Mouse (Mus musculus): ENCODE results near the gene Rnaset2b. TPM values are rescaled to one million over a fixed set of nuclear protein-coding genes. Genes with fewer than 3 reads are reported as not detected.
A peak's percentile ranks its signal among the peaks of the same experiment; 100 is the strongest.
"Not testable (repeated sequence)": the region's sequence is repeated elsewhere in the genome, so short reads cannot be mapped to it uniquely, and the experiment has no call there.

The Rnaset2b gene
- polyA plus RNA-seq, 1 experiment from 2014 or later: 85.4 TPM

DNA sequence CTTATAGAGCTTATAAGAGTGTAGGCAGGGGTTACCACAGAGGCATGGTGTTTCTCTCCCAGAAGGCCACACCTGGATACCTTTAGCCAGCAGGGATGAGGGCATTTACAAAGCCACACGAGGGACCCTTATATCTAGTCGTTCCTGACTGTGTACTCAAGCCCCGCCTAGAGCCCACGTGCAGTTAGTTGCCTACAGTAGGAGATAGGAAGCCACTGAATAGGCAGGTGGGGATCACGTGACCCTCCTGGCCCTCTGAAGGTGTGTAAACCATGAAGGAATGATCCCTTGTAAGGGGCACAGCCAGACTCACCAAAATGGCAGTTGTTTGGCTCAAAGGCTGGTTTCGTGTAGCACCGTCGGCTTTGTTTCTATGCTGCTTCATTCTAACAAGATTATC, 26.4 kb downstream of the Rnaset2b start:
- H3K9ac ChIP-seq (replicated peaks); H3K9me3 ChIP-seq; H3K36me3 ChIP-seq; H3K27me3 ChIP-seq; H3K27ac ChIP-seq (replicated peaks); H3K4me3 ChIP-seq; ATAC-seq (replicated peaks); H3K4me2 ChIP-seq (replicated peaks); H3K4me1 ChIP-seq: not testable (repeated sequence)
- WGBS: 81% methylated on average over 8 of the region's 8 CpGs

DNA sequence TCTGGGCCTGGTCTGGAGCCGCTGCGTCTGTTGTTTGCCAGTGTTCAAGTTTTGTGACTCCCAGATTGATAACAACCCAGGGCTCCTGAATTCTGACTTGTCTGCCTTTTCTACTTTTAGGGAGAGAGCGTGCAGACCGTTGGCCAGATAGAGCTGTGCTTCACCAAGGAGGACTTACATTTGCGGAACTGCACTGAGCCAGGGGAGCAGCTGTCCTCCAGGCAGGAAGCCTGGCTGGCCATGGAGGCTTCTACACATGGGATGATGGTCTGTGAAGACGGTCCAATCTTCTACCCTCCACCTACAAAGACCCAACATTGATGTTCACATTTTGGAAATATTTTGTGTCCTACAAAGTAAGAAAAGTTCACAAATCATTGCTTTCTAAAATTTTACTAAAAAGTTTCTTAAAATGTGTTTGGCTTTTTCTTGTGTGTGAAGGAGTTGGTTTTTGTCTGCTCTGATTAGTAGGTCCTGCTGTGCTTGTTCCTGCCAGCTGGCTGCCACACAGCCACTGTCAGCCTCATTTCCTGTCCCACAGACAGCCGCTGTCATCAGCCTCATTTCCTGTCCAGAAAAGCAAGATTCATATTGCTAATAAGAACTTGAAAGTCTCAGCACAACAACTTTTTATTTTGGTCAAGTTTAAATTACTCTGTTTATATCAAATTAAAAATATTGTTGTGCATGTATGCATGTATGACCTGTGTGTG, 27.5 kb downstream of the Rnaset2b start:
- H3K4me2 ChIP-seq (replicated peaks); H3K4me1 ChIP-seq; H3K27me3 ChIP-seq; H3K9ac ChIP-seq (replicated peaks); ATAC-seq (replicated peaks); H3K36me3 ChIP-seq; H3K9me3 ChIP-seq; H3K27ac ChIP-seq (replicated peaks); H3K4me3 ChIP-seq: not testable (repeated sequence)
- WGBS: 95% methylated on average over 2 of the region's 7 CpGs

DNA sequence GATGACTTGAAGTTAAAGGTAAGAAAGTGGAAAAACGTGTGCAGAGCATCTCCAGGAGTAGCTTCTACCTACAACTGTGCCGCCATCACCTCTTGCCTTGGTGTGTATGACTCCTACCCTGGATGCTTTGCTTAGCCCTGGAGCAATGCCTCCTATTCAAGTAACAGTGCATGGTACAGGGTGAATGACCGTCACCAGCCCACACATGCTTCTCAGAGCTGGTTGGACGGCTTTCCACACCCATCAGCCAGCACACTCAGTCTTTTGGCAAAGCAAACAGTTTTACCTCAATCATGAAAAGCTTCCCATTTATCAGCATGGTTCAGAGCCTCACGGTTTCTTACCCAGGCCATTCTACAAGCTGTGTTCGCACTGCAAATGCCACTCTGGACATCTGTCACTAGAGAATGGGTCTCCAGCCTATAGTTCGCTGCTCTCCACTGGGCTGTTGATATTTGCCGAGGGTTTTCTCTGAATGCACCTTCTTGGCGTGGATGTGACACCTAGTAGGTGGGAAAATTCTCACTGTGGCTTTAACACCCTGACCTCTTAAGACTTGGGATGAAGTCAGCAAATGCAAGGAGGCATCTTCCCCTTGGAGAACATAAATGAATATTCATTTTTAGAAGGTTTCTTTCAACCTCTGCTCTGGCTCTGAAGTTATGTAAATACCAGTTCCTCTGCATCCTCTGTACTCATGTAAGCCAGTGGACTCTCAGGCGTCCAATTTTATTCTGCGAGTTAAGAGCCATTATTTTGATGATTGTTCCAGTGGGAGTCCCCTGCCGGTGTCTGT, 31.6 kb downstream of the Rnaset2b start:
- not testable (repeated sequence) for H3K27me3 ChIP-seq; H3K36me3 ChIP-seq; H3K9me3 ChIP-seq; H3K27ac ChIP-seq (replicated peaks); H3K4me1 ChIP-seq; H3K4me3 ChIP-seq; ATAC-seq (replicated peaks); H3K4me2 ChIP-seq (replicated peaks); H3K9ac ChIP-seq (replicated peaks)
- WGBS: 83% methylated on average over 9 of the region's 12 CpGs

DNA sequence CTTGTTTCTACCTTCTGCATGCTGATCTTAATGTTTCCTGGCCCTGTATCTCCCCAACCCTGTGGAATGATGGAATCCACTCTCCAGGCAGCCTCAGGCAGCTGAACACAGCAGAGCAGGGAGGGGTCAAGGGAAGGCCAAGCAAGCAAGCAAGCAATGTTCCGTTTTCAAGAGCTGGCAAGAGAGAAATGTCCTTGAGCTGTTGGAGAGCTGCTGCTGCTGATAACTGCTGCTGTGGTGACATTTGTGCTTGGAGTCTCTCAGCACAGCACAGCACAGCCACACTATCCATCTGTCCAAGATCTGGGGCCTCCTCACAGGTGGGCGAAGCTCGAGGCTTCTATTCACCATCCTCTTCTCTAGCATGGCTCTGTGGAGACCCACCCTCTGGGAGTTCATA, 33.0 kb downstream of the Rnaset2b start:
- ATAC-seq (replicated peaks); H3K4me2 ChIP-seq (replicated peaks); H3K9me3 ChIP-seq; H3K4me1 ChIP-seq; H3K27ac ChIP-seq (replicated peaks); H3K27me3 ChIP-seq; H3K9ac ChIP-seq (replicated peaks); H3K36me3 ChIP-seq; H3K4me3 ChIP-seq: not testable (repeated sequence)
- WGBS: no CpG with 5 or more reads among the region's 3 CpGs

DNA sequence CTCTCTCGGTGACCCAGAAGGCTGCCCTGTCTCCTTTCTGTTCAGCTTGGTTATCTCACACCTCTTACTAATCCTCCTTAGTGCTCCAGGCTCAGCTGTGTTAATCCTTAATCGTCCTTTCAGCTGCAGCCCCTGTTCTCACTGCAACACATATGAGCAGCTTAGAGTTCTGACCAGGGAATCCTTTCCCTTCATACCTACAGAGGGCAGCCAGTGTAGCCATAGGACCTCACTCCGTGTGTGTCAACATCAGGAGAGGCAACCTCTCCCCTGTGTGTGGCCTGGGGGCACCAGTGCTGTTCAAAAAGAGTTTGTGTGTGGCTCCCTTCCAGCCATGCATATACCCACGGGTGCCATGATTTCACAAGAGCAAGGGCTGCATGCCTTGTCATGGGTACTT, 35.2 kb downstream of the Rnaset2b start:
- not testable (repeated sequence) for H3K4me2 ChIP-seq (replicated peaks); H3K27me3 ChIP-seq; H3K9ac ChIP-seq (replicated peaks); H3K9me3 ChIP-seq; ATAC-seq (replicated peaks); H3K4me1 ChIP-seq; H3K4me3 ChIP-seq; H3K27ac ChIP-seq (replicated peaks); H3K36me3 ChIP-seq
- WGBS: 32% methylated on average over 3 of the region's 4 CpGs

DNA sequence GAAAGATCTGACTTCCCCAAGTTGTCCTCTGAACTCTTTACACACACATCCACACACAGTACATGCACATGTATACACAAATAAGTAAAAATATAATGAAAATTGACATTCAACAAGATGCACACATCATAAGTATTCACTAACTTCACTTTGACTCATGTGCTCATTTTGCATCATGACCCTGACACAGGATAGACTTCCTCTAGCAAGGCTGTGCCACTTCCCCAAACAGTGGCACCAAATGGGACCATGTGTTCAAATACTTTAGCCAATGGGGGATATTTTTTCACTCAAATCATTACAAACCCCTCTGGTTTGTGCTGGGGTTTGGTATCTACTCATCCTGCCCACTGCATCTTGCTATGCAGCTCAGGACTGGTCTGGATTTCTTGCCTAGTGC, 38.5 kb downstream of the Rnaset2b start:
- not testable (repeated sequence) for H3K9ac ChIP-seq (replicated peaks); ATAC-seq (replicated peaks); H3K36me3 ChIP-seq; H3K27ac ChIP-seq (replicated peaks); H3K4me2 ChIP-seq (replicated peaks); H3K27me3 ChIP-seq; H3K9me3 ChIP-seq; H3K4me1 ChIP-seq; H3K4me3 ChIP-seq

DNA sequence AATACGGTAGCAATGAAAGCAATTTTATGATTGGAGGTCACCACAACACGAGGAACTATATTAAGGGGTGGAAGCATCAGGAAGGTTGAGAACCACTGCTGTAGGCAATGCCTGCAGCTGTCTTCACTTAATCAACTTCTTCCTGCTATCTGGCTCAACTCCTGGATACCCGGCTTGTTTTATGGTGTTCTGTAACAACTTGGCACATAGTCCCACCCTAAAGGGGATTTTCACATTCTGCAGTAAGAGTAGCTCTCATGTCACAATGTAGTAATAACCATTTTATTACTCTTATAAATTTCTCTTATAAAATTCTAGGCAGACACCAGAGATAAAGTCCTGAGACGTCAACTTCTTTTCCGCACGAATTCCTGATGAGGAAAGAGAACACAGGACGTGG, 39.0 kb downstream of the Rnaset2b start:
- not testable (repeated sequence) for ATAC-seq (replicated peaks); H3K27me3 ChIP-seq; H3K9ac ChIP-seq (replicated peaks); H3K4me3 ChIP-seq; H3K9me3 ChIP-seq; H3K27ac ChIP-seq (replicated peaks); H3K4me1 ChIP-seq; H3K4me2 ChIP-seq (replicated peaks); H3K36me3 ChIP-seq
- WGBS: no CpG with 5 or more reads among the region's 7 CpGs

DNA sequence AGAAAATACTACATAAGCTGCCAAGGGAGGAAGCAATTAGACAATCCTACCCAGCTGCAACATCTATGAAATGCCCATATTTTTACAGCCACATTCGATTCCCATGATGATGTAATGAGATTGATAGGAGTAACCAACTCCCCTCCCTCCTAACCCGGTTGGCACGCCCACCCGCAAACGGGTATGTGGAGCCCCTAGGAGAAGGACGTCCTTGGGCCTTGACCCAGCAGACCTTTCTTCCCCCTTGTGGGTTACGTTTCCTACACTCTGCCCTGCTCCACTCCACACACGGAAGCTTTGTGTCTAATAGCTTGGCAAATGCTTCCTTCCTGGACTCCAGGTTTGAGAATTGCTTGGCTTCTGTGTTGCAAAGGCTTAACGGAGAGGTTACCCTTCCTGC, 39.5 kb downstream of the Rnaset2b start:
- WGBS: 74% methylated on average over 5 of the region's 9 CpGs
- not testable (repeated sequence) for H3K4me1 ChIP-seq; H3K27ac ChIP-seq (replicated peaks); H3K9ac ChIP-seq (replicated peaks); ATAC-seq (replicated peaks); H3K27me3 ChIP-seq; H3K36me3 ChIP-seq; H3K9me3 ChIP-seq; H3K4me2 ChIP-seq (replicated peaks); H3K4me3 ChIP-seq

DNA sequence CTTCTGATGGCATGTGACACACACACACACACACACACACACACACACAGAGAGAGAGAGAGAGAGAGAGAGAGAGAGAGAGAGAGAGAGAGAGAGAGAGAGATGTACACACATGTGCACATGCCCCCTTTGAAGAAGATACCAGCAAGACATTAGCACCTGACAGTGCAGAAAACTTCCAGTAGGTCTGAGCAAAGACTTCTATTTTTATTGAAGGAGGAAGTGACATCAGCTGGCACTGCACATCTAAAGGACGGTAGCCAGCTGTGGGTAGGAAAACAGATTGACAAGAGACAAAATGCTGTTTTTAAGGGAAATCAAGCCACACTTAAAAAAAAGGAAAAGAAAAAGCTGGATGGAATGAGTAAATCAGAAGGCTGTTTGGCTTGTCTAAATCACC, 43.8 kb downstream of the Rnaset2b start:
- H3K27ac ChIP-seq (replicated peaks); ATAC-seq (replicated peaks); H3K4me3 ChIP-seq; H3K9me3 ChIP-seq; H3K27me3 ChIP-seq; H3K9ac ChIP-seq (replicated peaks); H3K4me1 ChIP-seq; H3K36me3 ChIP-seq; H3K4me2 ChIP-seq (replicated peaks): not testable (repeated sequence)
- WGBS: no CpG with 5 or more reads among the region's 1 CpGs

DNA sequence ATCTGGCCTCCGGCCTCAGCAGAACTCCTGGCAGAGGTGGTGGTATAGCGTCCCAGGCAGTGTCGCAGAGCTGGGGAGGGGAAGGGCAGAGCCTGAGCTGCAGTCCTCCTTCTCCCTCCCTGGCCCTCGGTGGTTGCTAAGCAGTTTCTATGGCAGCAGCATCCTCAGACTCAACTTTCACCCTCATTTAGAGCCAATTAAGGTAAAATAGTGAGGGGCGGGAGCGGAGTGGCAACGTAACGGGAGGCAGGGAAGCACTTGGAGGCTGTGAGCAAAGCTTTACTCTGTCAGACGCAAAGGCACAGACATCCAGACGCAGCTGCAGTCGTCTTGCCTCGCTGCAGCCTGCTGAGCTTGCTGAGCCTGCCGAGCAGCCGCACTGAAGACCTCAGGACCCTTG, 54.8 kb downstream of the Rnaset2b start, which contains the start of gene Gm1604a:
TSS of gene Gm1604a (plus strand) at position 312 of the 400 bp plus-strand sequence.
- 0 out of 2 replicates have a peak within 1 kb of the TSS, but pooled peaks have one; percentile 17 for H3K4me2 ChIP-seq (replicated peaks)
- not testable (repeated sequence) for H3K9me3 ChIP-seq; H3K9ac ChIP-seq (replicated peaks); H3K27me3 ChIP-seq; H3K27ac ChIP-seq (replicated peaks); H3K4me1 ChIP-seq; H3K36me3 ChIP-seq; H3K4me3 ChIP-seq
- peak; percentile 89 for ATAC-seq (replicated peaks)
- WGBS: 7% methylated on average over 5 of the region's 14 CpGs

DNA sequence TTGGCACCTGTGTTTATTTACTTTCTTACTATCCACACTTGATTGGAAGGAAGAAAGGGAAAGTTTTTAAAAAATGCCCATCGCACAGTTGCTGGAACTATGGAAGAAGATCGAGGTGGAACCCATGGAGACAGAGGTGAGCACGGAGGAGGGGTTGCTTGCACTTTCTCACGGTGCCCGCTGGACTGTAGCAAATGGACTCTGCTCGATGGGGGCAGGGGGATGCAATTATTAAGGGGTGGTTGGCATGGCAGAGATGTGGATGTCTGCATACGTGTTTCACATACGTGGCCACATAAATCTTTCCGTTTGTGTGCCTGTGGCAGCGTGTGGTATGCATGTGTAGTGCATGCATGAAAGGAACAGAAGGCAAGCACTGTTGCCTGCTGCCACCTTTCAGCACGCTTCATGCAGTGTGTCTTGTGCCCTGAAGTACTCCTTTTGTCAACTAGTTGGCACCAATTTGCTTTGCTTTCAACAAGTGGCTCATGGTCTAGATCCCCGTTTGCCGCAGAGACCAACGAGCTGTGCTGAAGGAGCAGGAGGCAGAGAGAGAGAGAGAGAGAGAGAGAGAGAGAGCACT, 55.4 kb downstream of the Rnaset2b start:
- ATAC-seq (replicated peaks): peak; percentile 65
- 7% methylated on average over 3 of the region's 14 CpGs for WGBS
- H3K4me1 ChIP-seq; H3K9ac ChIP-seq (replicated peaks); H3K4me3 ChIP-seq; H3K36me3 ChIP-seq; H3K27me3 ChIP-seq; H3K4me2 ChIP-seq (replicated peaks); H3K9me3 ChIP-seq; H3K27ac ChIP-seq (replicated peaks): not testable (repeated sequence)

DNA sequence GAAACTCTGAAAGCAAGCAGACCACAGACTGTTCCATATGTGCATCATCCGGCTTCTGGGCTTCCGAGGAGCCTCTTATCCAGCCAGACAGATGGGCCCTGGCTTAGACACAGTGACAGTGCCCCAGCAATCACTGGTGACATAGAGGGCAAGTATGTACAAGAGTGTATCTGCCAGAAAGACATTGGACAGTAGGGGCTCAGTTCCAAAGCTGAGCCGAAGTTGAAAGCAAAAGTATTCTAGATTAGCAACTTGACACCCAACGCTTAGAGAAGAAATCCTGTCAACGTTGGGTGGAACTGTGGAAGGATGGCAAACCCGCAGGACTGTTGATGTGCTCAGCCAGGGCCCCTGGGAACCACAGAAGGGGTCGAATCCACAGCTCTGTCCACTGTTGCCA, 59.8 kb downstream of the Rnaset2b start:
- not testable (repeated sequence) for H3K4me2 ChIP-seq (replicated peaks); H3K27ac ChIP-seq (replicated peaks); H3K9ac ChIP-seq (replicated peaks); H3K4me1 ChIP-seq; H3K36me3 ChIP-seq; H3K27me3 ChIP-seq; ATAC-seq (replicated peaks); H3K9me3 ChIP-seq; H3K4me3 ChIP-seq
- 63% methylated on average over 5 of the region's 7 CpGs for WGBS
